Mouse (Mus musculus) limb, embryonic 11.5 days (tissue): ENCODE measurements around the gene Aurka. TPM values are rescaled to one million over a fixed set of nuclear protein-coding genes. Genes with fewer than 3 reads are reported as not detected.

Experiments used
- ATAC-seq: fragments of 200-750 bp; cut with Nextera tagmentation; 2 replicates; pipeline ENCODE4 v1.8.0; 2017; ENCODE audit warnings: low read depth; ENCODE audit not compliant: insufficient number of reproducible peaks, low FRiP score, low TSS enrichment
- DNase-seq: peaks from one replicate; pipeline ENCODE4 v3.0.0-alpha.2; 2015; ENCODE audit warnings: low spot score
- H3K27ac ChIP-seq: fragments of 300-500 bp; sonication (generic); replicated peaks from 2 replicates; pipeline ENCODE4 v1.5.1; 2014; ENCODE audit warnings: low read depth, mild to moderate bottlenecking, low read length
- H3K27me3 ChIP-seq: fragments of 300-500 bp; sonication (generic); 2 replicates; pipeline ENCODE4 v1.6.1; 2014; ENCODE audit warnings: mild to moderate bottlenecking, low read length, mixed read lengths; ENCODE audit not compliant: control insufficient read depth, insufficient read depth
- H3K36me3 ChIP-seq: fragments of 300-500 bp; sonication (generic); 2 replicates; pipeline ENCODE4 v1.6.1; 2014; ENCODE audit warnings: mild to moderate bottlenecking, low read length, moderate library complexity, mixed read lengths; ENCODE audit not compliant: control insufficient read depth, insufficient read depth
- H3K4me1 ChIP-seq: fragments of 300-500 bp; sonication (generic); 2 replicates; pipeline ENCODE4 v1.6.1; 2014; ENCODE audit warnings: low read length, mixed read lengths; ENCODE audit not compliant: control insufficient read depth, insufficient read depth
- H3K4me2 ChIP-seq: fragments of 300-500 bp; sonication (generic); 2 replicates; pipeline ENCODE4 v1.6.1; 2014; ENCODE audit warnings: low read depth, mild to moderate bottlenecking, moderate library complexity; ENCODE audit not compliant: severe bottlenecking
- H3K4me3 ChIP-seq: fragments of 300-500 bp; sonication (generic); 2 replicates; pipeline ENCODE4 v1.5.1; 2014; ENCODE audit warnings: low read depth, low read length
- H3K9ac ChIP-seq: fragments of 300-500 bp; sonication (generic); 2 replicates; pipeline ENCODE4 v1.6.1; 2014; ENCODE audit warnings: mild to moderate bottlenecking, low read length
- H3K9me3 ChIP-seq: fragments of 300-500 bp; sonication (generic); 2 replicates; pipeline ENCODE4 v1.6.1; 2016; ENCODE audit warnings: low read length; ENCODE audit not compliant: control insufficient read depth
- WGBS: fragments of 180-500 bp; shearing (Covaris S2); extraction: QIAGEN DNeasy Blood & Tissue Kit; methylation state at CpG from one replicate; pipeline ENCODE4 v1.1.7; 2014; 5-methylcytosine and 5-hydroxymethylcytosine counted together
- polyA plus RNA-seq: library from polyadenylated mRNA; unstranded; fragments of >200 nt; fragmentation: Nextera tagmentation; extraction: Ambion mirVana; gene quantifications from 2 replicates; pipeline ENCODE4 v1.2.1, GENCODE M21; 2014

The Aurka gene
- polyA plus RNA-seq, 1 experiment from 2014 or later: 224 TPM

DNA sequence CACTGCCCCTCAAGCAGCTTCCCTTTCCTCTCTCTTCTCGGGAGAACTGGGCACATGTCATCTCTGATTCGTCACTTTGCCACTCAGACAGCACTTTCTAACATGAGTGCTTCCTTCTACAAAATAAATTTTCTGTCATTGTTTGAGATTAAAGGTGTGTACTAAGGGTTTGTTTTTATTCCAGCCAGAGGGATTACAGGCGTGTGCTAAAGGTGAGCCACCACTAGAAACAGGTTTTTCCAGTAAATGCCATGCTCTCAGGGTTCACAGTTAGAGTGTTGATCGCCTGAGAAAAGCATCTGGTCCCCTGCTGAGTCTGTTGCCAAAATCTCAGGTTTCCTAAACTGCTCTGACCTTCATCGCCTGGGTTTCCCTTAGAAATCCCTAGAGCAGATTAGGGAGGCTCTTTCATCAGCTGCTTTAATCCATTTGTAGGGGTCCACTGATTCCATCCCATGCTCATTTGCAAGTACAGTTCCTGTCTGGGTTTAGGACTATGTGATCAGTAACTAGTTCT is 6.7 kb upstream of the Aurka start:
- Histone ChIP-seq H3K4me2 (no peak overlapping the region), H3K9ac (no peak overlapping the region), H3K36me3 (peaks cover 65% of the 10 kb centered on the region), H3K9me3 (no peaks in the 10 kb centered on the region), H3K27ac (no peak overlapping the region), H3K4me3 (no peak overlapping the region), H3K4me1 (no peaks in the 10 kb centered on the region), H3K27me3 (no peaks in the 10 kb centered on the region)
- 62% methylated on average over 5 of the region's 5 CpGs for WGBS
- ATAC-seq: no peak
- DNase-seq: no peak

DNA sequence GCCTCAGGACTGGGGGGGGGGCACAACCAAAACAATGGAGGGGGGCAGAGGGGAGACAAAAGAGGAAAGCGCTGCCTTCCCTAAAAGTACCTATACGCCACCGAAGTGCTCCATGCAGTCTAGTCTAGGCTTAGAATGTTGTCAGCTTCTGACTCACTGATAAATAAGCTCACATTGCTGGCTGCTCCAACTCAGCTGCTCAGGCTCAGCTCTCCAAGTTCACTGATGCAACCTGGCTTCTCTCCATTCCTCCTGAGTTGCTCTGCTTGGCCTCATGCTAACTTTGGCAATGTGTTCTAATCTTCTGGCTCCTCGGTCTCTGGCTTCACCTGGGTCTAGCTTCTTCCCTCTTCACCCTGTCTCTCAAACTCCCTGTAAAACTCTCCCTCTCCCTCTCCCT is 6.2 kb upstream of the Aurka start:
- no peaks in the 10 kb centered on the region for H3K27me3 ChIP-seq
- H3K9ac ChIP-seq: no peak overlapping the region
- ATAC-seq (no peak), DNase-seq (no peak)
- H3K36me3 ChIP-seq: peaks cover 62% of the 10 kb centered on the region
- no peaks in the 10 kb centered on the region for H3K4me1 ChIP-seq
- 94% methylated on average over 4 of the region's 4 CpGs for WGBS
- H3K9me3 ChIP-seq: no peaks in the 10 kb centered on the region
- H3K27ac ChIP-seq: no peak overlapping the region
- H3K4me3 ChIP-seq: no peak overlapping the region
- H3K4me2 ChIP-seq: no peak overlapping the region

DNA sequence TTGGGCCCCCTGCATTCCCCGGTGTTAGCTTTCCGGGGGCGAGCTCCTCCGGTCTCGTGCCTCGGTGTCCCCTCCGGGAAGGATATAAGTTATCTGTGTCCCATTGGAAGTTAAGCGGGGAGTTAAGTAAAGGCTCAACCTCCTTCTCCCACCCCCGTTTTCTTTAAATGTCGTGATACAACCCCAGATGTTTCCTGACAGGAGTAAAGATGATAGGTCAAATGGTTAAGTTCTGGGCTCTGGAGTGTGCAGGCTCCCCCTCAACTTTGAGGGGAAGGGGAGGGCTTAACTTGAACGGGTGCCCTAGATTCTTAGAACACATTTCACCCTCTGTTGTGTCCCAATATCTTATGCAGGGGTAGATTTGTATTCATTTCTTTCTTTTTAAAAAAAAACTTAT is 923 bp upstream of the Aurka start:
- no peak for DNase-seq

DNA sequence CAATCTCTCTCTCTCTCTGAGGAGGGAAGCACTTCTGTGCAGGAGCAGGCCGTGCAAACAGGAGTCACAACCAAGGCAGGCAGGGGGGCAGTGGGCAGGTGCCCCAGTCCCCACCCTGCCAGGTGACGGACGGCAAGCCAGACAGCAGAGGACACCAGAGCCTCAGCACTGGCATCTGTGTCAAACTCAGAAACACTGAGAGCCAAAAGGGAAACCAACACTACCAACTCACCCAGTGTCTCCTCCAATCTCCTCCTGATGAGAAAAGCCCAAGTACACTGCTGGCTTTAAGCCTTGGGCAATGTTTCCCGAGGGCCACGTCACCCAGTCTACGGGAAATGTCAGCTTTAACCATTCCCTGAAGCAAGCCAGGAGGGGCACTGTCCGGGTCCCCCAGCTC is 7.2 kb downstream of the Aurka start:
- Histone ChIP-seq H3K27ac (no peak overlapping the region), H3K4me1 (peaks cover 2% of the 10 kb centered on the region; the same call in 1 of the 2 replicates), H3K36me3 (peaks cover 39% of the 10 kb centered on the region), H3K9ac (no peak overlapping the region), H3K4me2 (no peak overlapping the region), H3K9me3 (no peaks in the 10 kb centered on the region), H3K27me3 (no peaks in the 10 kb centered on the region), H3K4me3 (no peak overlapping the region)
- no peak for ATAC-seq
- DNase-seq: no peak
- 83% methylated on average over 7 of the region's 7 CpGs for WGBS

More for the DNA sequence above, 923 bp upstream of the Aurka start:
- no peaks in the 10 kb centered on the region for H3K27me3 ChIP-seq
- no peak overlapping the region; the same call in 1 of the 2 replicates for H3K27ac ChIP-seq
- H3K9ac ChIP-seq: peak overlapping the region; percentile 94
- peak overlapping the region; percentile 93 for H3K4me3 ChIP-seq
- peaks cover 32% of the 10 kb centered on the region; the same call in 1 of the 2 replicates for H3K36me3 ChIP-seq
- H3K4me1 ChIP-seq: peaks cover 9% of the 10 kb centered on the region
- H3K9me3 ChIP-seq: no peaks in the 10 kb centered on the region
- no peak for ATAC-seq
- peak overlapping the region; percentile 49 for H3K4me2 ChIP-seq
- 1% methylated on average over 11 of the region's 11 CpGs for WGBS

- Histone ChIP-seq H3K27me3 (no peaks in the 10 kb centered on the region), H3K36me3 (peaks cover 28% of the 10 kb centered on the region)
- ATAC-seq: no peak
Observed at GRCm38 (mm10) chr2:172355833-172356232, 14.5 kb downstream of the Aurka start.

GRCm38 (mm10) chr2:172354761-172355160 is 15.6 kb downstream of the Aurka start:
- ATAC-seq (no peak), DNase-seq (no peak)
- Histone ChIP-seq H3K4me1 (no peaks in the 10 kb centered on the region), H3K9ac (no peak overlapping the region), H3K4me2 (no peak overlapping the region), H3K27me3 (no peaks in the 10 kb centered on the region), H3K27ac (no peak overlapping the region), H3K36me3 (peaks cover 23% of the 10 kb centered on the region), H3K4me3 (no peak overlapping the region), H3K9me3 (no peaks in the 10 kb centered on the region)
- 82% methylated on average over 9 of the region's 9 CpGs for WGBS

More at GRCm38 (mm10) chr2:172355833-172356232, 14.5 kb downstream of the Aurka start:
- Histone ChIP-seq H3K4me1 (no peaks in the 10 kb centered on the region), H3K9me3 (no peaks in the 10 kb centered on the region), H3K4me3 (no peak overlapping the region), H3K9ac (no peak overlapping the region), H3K27ac (no peak overlapping the region), H3K4me2 (no peak overlapping the region)
- no peak for DNase-seq
- WGBS: 85% methylated on average over 5 of the region's 5 CpGs

- Histone ChIP-seq H3K4me3 (no peak overlapping the region), H3K36me3 (peaks cover 14% of the 10 kb centered on the region; the same call in 1 of the 2 replicates), H3K27ac (no peak overlapping the region), H3K27me3 (no peaks in the 10 kb centered on the region), H3K9ac (no peak overlapping the region), H3K9me3 (no peaks in the 10 kb centered on the region), H3K4me2 (no peak overlapping the region), H3K4me1 (no peaks in the 10 kb centered on the region)
- whole genome bisulfite sequencing: 88% methylated on average over 9 of the region's 9 CpGs
- ATAC-seq (no peak), DNase-seq (no peak)
Observed at GRCm38 (mm10) chr2:172353218-172353617, 17.1 kb downstream of the Aurka start.

GRCm38 (mm10) chr2:172350773-172351172 is 19.6 kb downstream of the Aurka start:
- no peaks in the 10 kb centered on the region for H3K9me3 ChIP-seq
- no peak overlapping the region for H3K4me2 ChIP-seq
- no peak for ATAC-seq
- H3K36me3 ChIP-seq: peaks cover under 1% of the 10 kb centered on the region; the same call in 1 of the 2 replicates
- WGBS: 61% methylated on average over 8 of the region's 8 CpGs
- peaks cover 6% of the 10 kb centered on the region; the same call in 1 of the 2 replicates for H3K4me1 ChIP-seq
- H3K27ac ChIP-seq: no peak overlapping the region
- no peak for DNase-seq
- H3K27me3 ChIP-seq: no peaks in the 10 kb centered on the region
- no peak overlapping the region for H3K4me3 ChIP-seq
- no peak overlapping the region for H3K9ac ChIP-seq

- Histone ChIP-seq H3K9me3 (no peaks in the 10 kb centered on the region), H3K4me2 (no peak overlapping the region), H3K36me3 (no peaks in the 10 kb centered on the region), H3K27ac (no peak overlapping the region), H3K9ac (no peak overlapping the region), H3K4me3 (no peak overlapping the region), H3K27me3 (no peaks in the 10 kb centered on the region), H3K4me1 (peaks cover 7% of the 10 kb centered on the region)
- ATAC-seq: no peak
- no peak for DNase-seq
- WGBS: 83% methylated on average over 14 of the region's 14 CpGs
Observed at GRCm38 (mm10) chr2:172349776-172350175, 20.6 kb downstream of the Aurka start.
